Comparison of ENCODE assay signal across 10 mouse cellular contexts in genomic region chr5:97330074-97330473, GRCm38 (mm10).
A peak's percentile ranks its signal among the peaks of the same experiment; 100 is the strongest.
DNase-seq lines count a peak whose midpoint lies in the region; ATAC-seq and TF ChIP-seq lines count a peak whose summit lies in the region.
"Had no signal": no experiment of that assay in that cellular context is flagged by ENCODE, and none has a peak within 500 bp of the region (broad histone marks: within the 10 kb centered on the region; RNA-seq: fewer than 3 reads in every experiment).

No protein-coding gene starts in this region.

- no peaks in the 10 kb centered on the region for H3K27me3 ChIP-seq in heart, postnatal 0 days (ENCODE audit: control insufficient read depth, insufficient read depth, low read length)
- no peaks in the 10 kb centered on the region for H3K27me3 ChIP-seq in E14TG2a.4 (ENCODE audit: insufficient read depth, low read length)
- no peaks in the 10 kb centered on the region for H3K27me3 ChIP-seq in lung, embryonic 16.5 days (ENCODE audit: control insufficient read depth, insufficient read depth, low read depth, low read length)

- no peak for TF ChIP-seq EP300 in heart, postnatal 0 days (IDR thresholded peaks at IDR 0.05; ENCODE audit: low read depth)

- ATAC-seq in heart, postnatal 0 days (ENCODE audit: insufficient read depth, low read depth): no peak
- ATAC-seq in lung, embryonic 16.5 days (ENCODE audit: low read depth): peak; percentile 95
- ATAC-seq: inflammation-experienced regulatory T-cells, adult 6 months had no signal

- WGBS in heart, postnatal 0 days: 26% methylated on average over 1 of the region's 1 CpGs
- 18% methylated on average over 1 of the region's 1 CpGs for WGBS in lung, embryonic 16.5 days

- H3K36me3 ChIP-seq in heart, postnatal 0 days (replicated peaks; ENCODE audit: control insufficient read depth, insufficient read depth, low read length): no peaks in the 10 kb centered on the region
- no peaks in the 10 kb centered on the region for H3K36me3 ChIP-seq in E14TG2a.4 (ENCODE audit: insufficient read depth, low read length)
- H3K36me3 ChIP-seq in lung, embryonic 16.5 days (ENCODE audit: control insufficient read depth, insufficient read depth, low read length): no peaks in the 10 kb centered on the region

- H3K9me3 ChIP-seq in heart, postnatal 0 days (replicated peaks; ENCODE audit: control insufficient read depth, low read length): no peaks in the 10 kb centered on the region
- no peaks in the 10 kb centered on the region for H3K9me3 ChIP-seq in E14TG2a.4 (ENCODE audit: low read length)
- H3K9me3 ChIP-seq in lung, embryonic 16.5 days (ENCODE audit: control insufficient read depth, low read length): no peaks in the 10 kb centered on the region

- H3K4me2 ChIP-seq in heart, postnatal 0 days (ENCODE audit: low read depth, low read length): no peak overlapping the region
- H3K4me2 ChIP-seq in lung, embryonic 16.5 days (ENCODE audit: low read depth, low read length): no peak overlapping the region

- H3K27ac ChIP-seq in heart, postnatal 0 days (ENCODE audit: low read depth): no peak overlapping the region
- no peak overlapping the region for H3K27ac ChIP-seq in lung, embryonic 16.5 days (ENCODE audit: low read length)

- no peak overlapping the region for H3K4me3 ChIP-seq in heart, postnatal 0 days (ENCODE audit: low read depth, low read length)
- H3K4me3 ChIP-seq in E14TG2a.4 (replicated peaks; ENCODE audit: low read length): no peak overlapping the region
- no peak overlapping the region for H3K4me3 ChIP-seq in lung, embryonic 16.5 days (ENCODE audit: low read length)

- H3K4me1 ChIP-seq in heart, postnatal 0 days (ENCODE audit: control insufficient read depth, insufficient read depth): no peaks in the 10 kb centered on the region
- H3K4me1 ChIP-seq in E14TG2a.4 (replicated peaks; ENCODE audit: low read depth, low read length): no peaks in the 10 kb centered on the region
- peaks cover 5% of the 10 kb centered on the region; the same call in 1 of the 2 replicates for H3K4me1 ChIP-seq in lung, embryonic 16.5 days (replicated peaks; ENCODE audit: control insufficient read depth, insufficient read depth, low read length)

- peak; percentile 20 for DNase-seq in heart, postnatal 0 days (ENCODE audit: low spot score)
- no peak for DNase-seq in heart, adult 11 months
- DNase-seq in 3T3-L1 (ENCODE audit: low read depth, low spot score): peak; percentile 51
- no peak for DNase-seq in ovary, adult 18-20 months (ENCODE audit: low spot score)
- DNase-seq in left cerebral cortex, adult 9 months (ENCODE audit: low spot score in 2 of 2): no peak
- DNase-seq in urinary bladder, postnatal 25 days (ENCODE audit: low spot score): no peak
- DNase-seq: right cerebral cortex, postnatal 14 days had no signal

- TF ChIP-seq CTCF in heart, postnatal 0 days (IDR thresholded peaks at IDR 0.05; ENCODE audit: low read depth): peak; percentile 49
- 0 out of 2 replicates have a peak, but pooled peaks have one; percentile 4 for TF ChIP-seq CTCF in E14TG2a.4 (conservative IDR thresholded peaks at IDR 0.05; ENCODE audit: low read length)

- H3K9ac ChIP-seq in heart, postnatal 0 days (replicated peaks; ENCODE audit: low read depth, low read length): no peak overlapping the region
- no peak overlapping the region for H3K9ac ChIP-seq in lung, embryonic 16.5 days (ENCODE audit: low read length)

Comparison
In these comparisons a context has a peak if more than half of its experiments do, and no peak if none do; other contexts are left out.
1. DNase-seq: peak in heart, postnatal 0 days (single experiment) and 3T3-L1 (single experiment); none in heart, adult 11 months (single experiment), ovary, adult 18-20 months (single experiment), left cerebral cortex, adult 9 months (0 of 2) and urinary bladder, postnatal 25 days (single experiment).